Mouse (Mus musculus) cortical plate, adult 2 months (tissue): ENCODE measurements around the gene Akna.

Source experiments
- CTCF ChIP-seq: fragments of 200-500 bp; IDR thresholded peaks from 2 replicates; pipeline ENCODE4 v1.5.1; 2011; ENCODE audit warnings: mild to moderate bottlenecking, control low read depth, low read length; ENCODE audit not compliant: insufficient read depth; ENCODE audit errors: extremely low read depth
- POLR2A ChIP-seq: fragments of 200-500 bp; IDR thresholded peaks from 2 replicates; pipeline ENCODE4 v1.6.1; 2011; ENCODE audit warnings: mild to moderate bottlenecking, low read length, control low read depth; ENCODE audit not compliant: insufficient read depth; ENCODE audit errors: extremely low read depth

DNA sequence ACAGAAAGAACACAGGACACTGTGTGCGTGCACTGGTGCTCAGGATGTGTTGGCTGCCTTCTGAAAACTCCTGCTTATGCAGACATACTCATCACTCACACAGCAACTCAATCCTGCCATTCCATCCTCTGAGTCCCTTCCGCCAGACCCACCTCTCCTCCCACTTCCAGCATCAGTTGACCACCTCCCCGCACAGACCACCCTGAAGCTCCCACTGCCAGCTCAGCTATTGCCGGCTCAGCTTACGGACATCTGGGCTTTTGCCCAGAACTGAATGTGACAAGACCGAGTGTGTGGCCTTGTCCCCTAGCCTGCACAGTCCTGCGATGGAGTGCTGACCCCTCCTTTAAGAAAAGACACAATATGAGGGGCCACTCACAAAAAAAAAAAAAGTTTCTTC lies 37.1 kb upstream of the Akna start:
- TF ChIP-seq POLR2A (no peak), CTCF (no peak)
